Mouse (Mus musculus): Measurements from ENCODE around the gene Marveld2.
A peak's percentile ranks its signal among the peaks of the same experiment; 100 is the strongest.

The Marveld2 gene

GRCm38 (mm10) chr13:100600317-100600716, 16.5 kb downstream of the Marveld2 start:
- DNase-seq (ENCODE audit: low read depth, low spot score) = no peak

- no peak for DNase-seq (ENCODE audit: low read depth, low spot score)
Measured at GRCm38 (mm10) chr13:100597284-100597683, 19.5 kb downstream of the Marveld2 start.

GRCm38 (mm10) chr13:100595552-100595885, 21.3 kb downstream of the Marveld2 start:
- DNase-seq (ENCODE audit: low read depth, low spot score) = no peak

GRCm38 (mm10) chr13:100594838-100595551, 21.8 kb downstream of the Marveld2 start:
- DNase-seq (ENCODE audit: low read depth, low spot score) = no peak

GRCm38 (mm10) chr13:100594041-100594792, 22.6 kb downstream of the Marveld2 start:
- DNase-seq (ENCODE audit: low read depth, low spot score) = no peak

- no peak for DNase-seq (ENCODE audit: low read depth, low spot score)
Measured at GRCm38 (mm10) chr13:100588646-100589045, 28.1 kb downstream of the Marveld2 start.

GRCm38 (mm10) chr13:100582144-100582543, 34.6 kb downstream of the Marveld2 start:
- DNase-seq (ENCODE audit: low read depth, low spot score) = no peak

- DNase-seq (ENCODE audit: low read depth, low spot score) = no peak
Measured at GRCm38 (mm10) chr13:100581701-100582100, 35.1 kb downstream of the Marveld2 start.

- DNase-seq (ENCODE audit: low read depth, low spot score) = no peak
Measured at GRCm38 (mm10) chr13:100579951-100580350, 36.8 kb downstream of the Marveld2 start.

GRCm38 (mm10) chr13:100579220-100579619, 37.6 kb downstream of the Marveld2 start:
- no peak for DNase-seq (ENCODE audit: low read depth, low spot score)

- DNase-seq (ENCODE audit: low read depth, low spot score) = no peak
Measured at GRCm38 (mm10) chr13:100575950-100576349, 40.8 kb downstream of the Marveld2 start.

- DNase-seq (ENCODE audit: low read depth, low spot score) = no peak
Measured at GRCm38 (mm10) chr13:100570713-100571112, 46.1 kb downstream of the Marveld2 start.

- peak; percentile 55 for DNase-seq (ENCODE audit: low read depth, low spot score)
Measured at GRCm38 (mm10) chr13:100568359-100568758, 48.4 kb downstream of the Marveld2 start.

- DNase-seq (ENCODE audit: low read depth, low spot score) = no peak
Measured at GRCm38 (mm10) chr13:100559449-100559848, 57.3 kb downstream of the Marveld2 start.

- no peak for DNase-seq (ENCODE audit: low read depth, low spot score)
Measured at GRCm38 (mm10) chr13:100557011-100557410, 59.8 kb downstream of the Marveld2 start.

GRCm38 (mm10) chr13:100553042-100553437, 63.7 kb downstream of the Marveld2 start:
- DNase-seq (ENCODE audit: low read depth, low spot score) = no peak

- peak; percentile 79 for DNase-seq (ENCODE audit: low read depth, low spot score)
Measured at GRCm38 (mm10) chr13:100552369-100553041, 64.3 kb downstream of the Marveld2 start, which contains the start of gene Ocln. Gene Ocln (minus strand): TSS chr13:100552718.

- DNase-seq (ENCODE audit: low read depth, low spot score) = no peak
Measured at GRCm38 (mm10) chr13:100552009-100552368, 64.8 kb downstream of the Marveld2 start.

- DNase-seq (ENCODE audit: low read depth, low spot score) = peak; percentile 51
Measured at GRCm38 (mm10) chr13:100551371-100552008, 65.3 kb downstream of the Marveld2 start.

- no peak for DNase-seq (ENCODE audit: low read depth, low spot score)
Measured at GRCm38 (mm10) chr13:100547269-100547668, 69.5 kb downstream of the Marveld2 start.

All from R1 (cell line).